ENCODE assay signal across 13 mouse cellular contexts in genomic region chr7:109879158-109879557, GRCm38 (mm10). TPM values are rescaled to one million over a fixed set of nuclear protein-coding genes. Genes with fewer than 3 reads are reported as not detected.
DNase-seq lines count a peak whose midpoint lies in the region; ATAC-seq and TF ChIP-seq lines count a peak whose summit lies in the region.
"Had no signal": no experiment of that assay in that cellular context is flagged by ENCODE, and none has a peak within 500 bp of the region (broad histone marks: within the 10 kb centered on the region; RNA-seq: fewer than 3 reads in every experiment).

No protein-coding gene starts in this region.

- peak overlapping the region; percentile 20; the same call in 1 of the 2 replicates for H3K4me3 ChIP-seq in heart, embryonic 13.5 days
- no peak overlapping the region for H3K4me3 ChIP-seq in ES-Bruce4 (ENCODE audit: low read depth, low read length)
- peak overlapping the region; percentile 15; the same call in 1 of the 2 replicates for H3K4me3 ChIP-seq in heart, embryonic 15.5 days
- H3K4me3 ChIP-seq in lung, embryonic 16.5 days (ENCODE audit: low read length), result no peak overlapping the region
- H3K4me3 ChIP-seq in forebrain, embryonic 16.5 days (replicated peaks; ENCODE audit: low read length), result no peak overlapping the region
- H3K4me3 ChIP-seq: forebrain, embryonic 12.5 days; liver, embryonic 13.5 days had no signal

- DNase-seq in heart, adult 11 months, result no peak
- DNase-seq in MN1 (ENCODE audit: low spot score), result no peak
- DNase-seq: cerebellum, adult 2 months; kidney, adult 2 months; liver, embryonic 13.5 days; thymus, adult 2 months had no signal

- no peaks in the 10 kb centered on the region for H3K36me3 ChIP-seq in heart, embryonic 13.5 days
- H3K36me3 ChIP-seq in ES-Bruce4 (ENCODE audit: control insufficient read depth, insufficient read depth, low read length, poor library complexity, severe bottlenecking), result no peaks in the 10 kb centered on the region
- no peaks in the 10 kb centered on the region for H3K36me3 ChIP-seq in heart, embryonic 15.5 days
- H3K36me3 ChIP-seq in lung, embryonic 16.5 days (ENCODE audit: control insufficient read depth, insufficient read depth, low read length), result no peaks in the 10 kb centered on the region
- H3K36me3 ChIP-seq in forebrain, embryonic 16.5 days (ENCODE audit: control insufficient read depth, insufficient read depth), result no peaks in the 10 kb centered on the region
- H3K36me3 ChIP-seq: forebrain, embryonic 12.5 days; liver, embryonic 13.5 days had no signal

- TF ChIP-seq CTCF in ES-Bruce4 (IDR thresholded peaks at IDR 0.05; ENCODE audit: low read depth, low read length), result no peak

- no peaks in the 10 kb centered on the region for H3K9me3 ChIP-seq in heart, embryonic 13.5 days
- no peaks in the 10 kb centered on the region for H3K9me3 ChIP-seq in ES-Bruce4 (replicated peaks; ENCODE audit: control insufficient read depth, insufficient read depth, low read length, poor library complexity, severe bottlenecking)
- no peaks in the 10 kb centered on the region for H3K9me3 ChIP-seq in heart, embryonic 15.5 days (replicated peaks)
- no peaks in the 10 kb centered on the region for H3K9me3 ChIP-seq in lung, embryonic 16.5 days (ENCODE audit: control insufficient read depth, low read length)
- no peaks in the 10 kb centered on the region for H3K9me3 ChIP-seq in forebrain, embryonic 16.5 days (ENCODE audit: control insufficient read depth, low read length)
- H3K9me3 ChIP-seq: forebrain, embryonic 12.5 days; liver, embryonic 13.5 days had no signal

- WGBS in heart, embryonic 13.5 days, result 19% methylated on average over 12 of the region's 12 CpGs
- WGBS in heart, embryonic 15.5 days, result 19% methylated on average over 12 of the region's 12 CpGs
- WGBS in lung, embryonic 16.5 days, result 22% methylated on average over 12 of the region's 12 CpGs
- 67% methylated on average over 12 of the region's 12 CpGs for WGBS in forebrain, embryonic 16.5 days

- peak overlapping the region; percentile 52 for H3K4me2 ChIP-seq in heart, embryonic 13.5 days
- H3K4me2 ChIP-seq in heart, embryonic 15.5 days, result peak overlapping the region; percentile 54
- H3K4me2 ChIP-seq in lung, embryonic 16.5 days (ENCODE audit: low read depth, low read length), result peak overlapping the region; percentile 31
- no peak overlapping the region for H3K4me2 ChIP-seq in forebrain, embryonic 16.5 days (ENCODE audit: low read length)
- H3K4me2 ChIP-seq: forebrain, embryonic 12.5 days; liver, embryonic 13.5 days had no signal

- peak overlapping the region; percentile 55 for H3K9ac ChIP-seq in heart, embryonic 13.5 days
- H3K9ac ChIP-seq in ES-Bruce4 (ENCODE audit: low read depth, poor library complexity, severe bottlenecking), result 0 out of 2 replicates have a peak overlapping the region, but pooled peaks have one; percentile 4
- H3K9ac ChIP-seq in heart, embryonic 15.5 days, result 0 out of 2 replicates have a peak overlapping the region, but pooled peaks have one; percentile 25
- peak overlapping the region; percentile 44; the same call in 1 of the 2 replicates for H3K9ac ChIP-seq in lung, embryonic 16.5 days (ENCODE audit: low read length)
- no peak overlapping the region for H3K9ac ChIP-seq in forebrain, embryonic 16.5 days (replicated peaks; ENCODE audit: low read depth, low read length)
- H3K9ac ChIP-seq: forebrain, embryonic 12.5 days; liver, embryonic 13.5 days had no signal

- TF ChIP-seq EP300 in ES-Bruce4 (IDR thresholded peaks at IDR 0.05; ENCODE audit: insufficient read depth, low read depth, low read length), result no peak

- no peak for TF ChIP-seq POLR2A in ES-Bruce4 (IDR thresholded peaks at IDR 0.05; ENCODE audit: insufficient read depth, low read length)

- ATAC-seq in heart, embryonic 13.5 days (ENCODE audit: extremely low read depth, insufficient number of reproducible peaks, low FRiP score, low TSS enrichment), result no peak
- no peak for ATAC-seq in heart, embryonic 15.5 days (replicated peaks; ENCODE audit: insufficient number of reproducible peaks, insufficient read depth, low FRiP score, low read depth)
- ATAC-seq in lung, embryonic 16.5 days (ENCODE audit: low read depth), result peak; percentile 83
- ATAC-seq in forebrain, embryonic 16.5 days, result no peak
- ATAC-seq: midbrain, embryonic 16.5 days had no signal

- peak overlapping the region; percentile 22; the same call in 1 of the 2 replicates for H3K27ac ChIP-seq in heart, embryonic 13.5 days (replicated peaks)
- H3K27ac ChIP-seq in ES-Bruce4 (ENCODE audit: insufficient read depth, low read length), result no peak overlapping the region
- H3K27ac ChIP-seq in heart, embryonic 15.5 days, result no peak overlapping the region
- no peak overlapping the region for H3K27ac ChIP-seq in lung, embryonic 16.5 days (ENCODE audit: low read length)
- no peak overlapping the region for H3K27ac ChIP-seq in forebrain, embryonic 16.5 days (ENCODE audit: low read length)
- H3K27ac ChIP-seq: forebrain, embryonic 12.5 days; liver, embryonic 13.5 days had no signal

- H3K4me1 ChIP-seq in heart, embryonic 13.5 days, result peaks cover 20% of the 10 kb centered on the region
- H3K4me1 ChIP-seq in ES-Bruce4 (ENCODE audit: control insufficient read depth, insufficient read depth, low read length), result peaks cover 8% of the 10 kb centered on the region
- H3K4me1 ChIP-seq in heart, embryonic 15.5 days (replicated peaks), result peaks cover 7% of the 10 kb centered on the region
- H3K4me1 ChIP-seq in lung, embryonic 16.5 days (replicated peaks; ENCODE audit: control insufficient read depth, insufficient read depth, low read length), result peaks cover 4% of the 10 kb centered on the region; the same call in 1 of the 2 replicates
- peaks cover 10% of the 10 kb centered on the region for H3K4me1 ChIP-seq in forebrain, embryonic 16.5 days (replicated peaks; ENCODE audit: control insufficient read depth, insufficient read depth, low read length)
- H3K4me1 ChIP-seq: forebrain, embryonic 12.5 days; liver, embryonic 13.5 days had no signal

- H3K27me3 ChIP-seq in heart, embryonic 13.5 days (replicated peaks), result no peaks in the 10 kb centered on the region
- no peaks in the 10 kb centered on the region for H3K27me3 ChIP-seq in ES-Bruce4 (ENCODE audit: control insufficient read depth, insufficient read depth, low read length, poor library complexity, severe bottlenecking)
- no peaks in the 10 kb centered on the region for H3K27me3 ChIP-seq in heart, embryonic 15.5 days
- no peaks in the 10 kb centered on the region for H3K27me3 ChIP-seq in lung, embryonic 16.5 days (ENCODE audit: control insufficient read depth, insufficient read depth, low read depth, low read length)
- no peaks in the 10 kb centered on the region for H3K27me3 ChIP-seq in forebrain, embryonic 16.5 days (replicated peaks; ENCODE audit: control insufficient read depth, insufficient read depth, low read length)
- H3K27me3 ChIP-seq: forebrain, embryonic 12.5 days had no signal

RNA-seq across cellular contexts. Expression of gene Scube2, which starts 13.7 kb away (rescaled TPM):
- polyA plus RNA-seq in heart, embryonic 13.5 days (2015; fragmentation: Nextera tagmentation; extraction: Ambion mirVana), result 7.6 and 8.6 TPM in 2 replicates
- 0.22 and 0.87 TPM in 2 replicates for polyA plus RNA-seq in ES-Bruce4 (2011; ENCODE audit: insufficient read depth, insufficient read length, low read depth, missing spikeins)
- 8.5 and 9.8 TPM in 2 replicates for polyA plus RNA-seq in heart, embryonic 15.5 days (2015; fragmentation: Nextera tagmentation; extraction: Ambion mirVana)
- 4.1 and 4.6 TPM in 2 replicates for polyA plus RNA-seq in lung, embryonic 16.5 days (2015; fragmentation: Nextera tagmentation; extraction: Ambion mirVana)
- polyA plus RNA-seq in forebrain, embryonic 16.5 days (2015; fragmentation: Nextera tagmentation; extraction: Ambion mirVana), result 0.46 and 0.70 TPM in 2 replicates

Comparison
In these comparisons a context has a peak if more than half of its experiments do, and no peak if none do; other contexts are left out.
1. H3K4me3 ChIP-seq: peak in heart, embryonic 13.5 days (single experiment) and heart, embryonic 15.5 days (single experiment); none in ES-Bruce4 (single experiment), lung, embryonic 16.5 days (single experiment) and forebrain, embryonic 16.5 days (single experiment).